9 mouse cellular contexts compared by ENCODE assay signal in genomic region chr4:119121249-119121648, GRCm38 (mm10). TPM values are rescaled to one million over a fixed set of nuclear protein-coding genes. Genes with fewer than 3 reads are reported as not detected.
DNase-seq lines count a peak whose midpoint lies in the region; ATAC-seq lines count a peak whose summit lies in the region.
"Had no signal": no experiment of that assay in that cellular context is flagged by ENCODE, and none has a peak within 500 bp of the region (broad histone marks: within the 10 kb centered on the region; RNA-seq: fewer than 3 reads in every experiment).

No protein-coding gene starts in this region.

- H3K4me2 ChIP-seq in heart, embryonic 11.5 days, result no peak overlapping the region
- no peak overlapping the region for H3K4me2 ChIP-seq in kidney, embryonic 14.5 days (replicated peaks; ENCODE audit: low read depth, low read length)
- no peak overlapping the region for H3K4me2 ChIP-seq in liver, embryonic 16.5 days (ENCODE audit: low read depth, low read length)
- H3K4me2 ChIP-seq: neural tube, embryonic 12.5 days had no signal

- H3K36me3 ChIP-seq in heart, embryonic 11.5 days (ENCODE audit: control insufficient read depth, insufficient read depth, low read length), result peaks cover 22% of the 10 kb centered on the region
- H3K36me3 ChIP-seq in kidney, embryonic 14.5 days (ENCODE audit: control insufficient read depth, insufficient read depth, low read length), result peaks cover 43% of the 10 kb centered on the region
- peaks cover 97% of the 10 kb centered on the region for H3K36me3 ChIP-seq in liver, embryonic 16.5 days (ENCODE audit: control insufficient read depth, insufficient read depth)

- H3K9me3 ChIP-seq in heart, embryonic 11.5 days (replicated peaks; ENCODE audit: control insufficient read depth, low read length), result no peaks in the 10 kb centered on the region
- H3K9me3 ChIP-seq in kidney, embryonic 14.5 days (ENCODE audit: control insufficient read depth, low read length), result no peaks in the 10 kb centered on the region
- no peaks in the 10 kb centered on the region for H3K9me3 ChIP-seq in liver, embryonic 16.5 days (replicated peaks; ENCODE audit: control insufficient read depth, low read length)
- H3K9me3 ChIP-seq: neural tube, embryonic 12.5 days had no signal

- H3K27me3 ChIP-seq in heart, embryonic 11.5 days (ENCODE audit: control insufficient read depth, insufficient read depth, low read length), result no peaks in the 10 kb centered on the region
- no peaks in the 10 kb centered on the region for H3K27me3 ChIP-seq in kidney, embryonic 14.5 days (ENCODE audit: control insufficient read depth, insufficient read depth, low read length)
- no peaks in the 10 kb centered on the region for H3K27me3 ChIP-seq in liver, embryonic 16.5 days (ENCODE audit: control insufficient read depth, insufficient read depth, low read depth, low read length)
- H3K27me3 ChIP-seq: neural tube, embryonic 12.5 days had no signal

- H3K4me1 ChIP-seq in heart, embryonic 11.5 days (ENCODE audit: control insufficient read depth, insufficient read depth, low read length), result peaks cover 90% of the 10 kb centered on the region
- peaks cover 17% of the 10 kb centered on the region for H3K4me1 ChIP-seq in kidney, embryonic 14.5 days (ENCODE audit: control insufficient read depth, insufficient read depth, low read length)
- H3K4me1 ChIP-seq in liver, embryonic 16.5 days (ENCODE audit: control insufficient read depth, low read depth, low read length), result peaks cover 86% of the 10 kb centered on the region

- no peak overlapping the region for H3K4me3 ChIP-seq in heart, embryonic 11.5 days (ENCODE audit: low read depth, low read length)
- no peak overlapping the region for H3K4me3 ChIP-seq in kidney, embryonic 14.5 days (ENCODE audit: low read length)
- no peak overlapping the region for H3K4me3 ChIP-seq in liver, embryonic 16.5 days (ENCODE audit: low read depth, low read length)
- H3K4me3 ChIP-seq: neural tube, embryonic 12.5 days had no signal

- ATAC-seq in heart, embryonic 11.5 days (replicated peaks; ENCODE audit: insufficient number of reproducible peaks, low FRiP score, low TSS enrichment), result no peak
- ATAC-seq in kidney, embryonic 14.5 days (ENCODE audit: low FRiP score, low TSS enrichment), result 0 out of 2 replicates have a peak, but pooled peaks have one; percentile 10
- peak; percentile 38 for ATAC-seq in liver, embryonic 16.5 days (ENCODE audit: low read depth)

- 41% methylated on average over 4 of the region's 4 CpGs for WGBS in heart, embryonic 11.5 days (ENCODE audit: insufficient replicate concordance)
- WGBS in kidney, embryonic 14.5 days, result 52% methylated on average over 4 of the region's 4 CpGs
- WGBS in liver, embryonic 16.5 days (ENCODE audit: insufficient replicate concordance), result 22% methylated on average over 4 of the region's 4 CpGs

- peak; percentile 98 for DNase-seq in heart, adult 11 months
- DNase-seq in WW6 (ENCODE audit: low read depth, low spot score), result peak; percentile 61
- DNase-seq in gastrocnemius, postnatal 25 days, result peak; percentile 33
- DNase-seq in urinary bladder, adult 18-20 months (ENCODE audit: low spot score in 2 of 2), result peak; percentile 81 to 85
- DNase-seq in embryo, embryonic 11 days, result no peak

- H3K9ac ChIP-seq in heart, embryonic 11.5 days (ENCODE audit: low read depth, low read length), result no peak overlapping the region
- no peak overlapping the region for H3K9ac ChIP-seq in kidney, embryonic 14.5 days (ENCODE audit: low read depth, low read length)
- H3K9ac ChIP-seq in liver, embryonic 16.5 days (ENCODE audit: low read depth, low read length), result no peak overlapping the region
- H3K9ac ChIP-seq: neural tube, embryonic 12.5 days had no signal

- no peak overlapping the region; the same call in 1 of the 2 replicates for H3K27ac ChIP-seq in heart, embryonic 11.5 days (ENCODE audit: low read depth, low read length)
- no peak overlapping the region for H3K27ac ChIP-seq in kidney, embryonic 14.5 days (ENCODE audit: low read depth, low read length)
- H3K27ac ChIP-seq in liver, embryonic 16.5 days (ENCODE audit: low read length), result no peak overlapping the region
- H3K27ac ChIP-seq: neural tube, embryonic 12.5 days had no signal

RNA-seq across cellular contexts. Expression of gene Slc2a1, which starts 12.7 kb away (rescaled TPM):
- polyA plus RNA-seq in heart, embryonic 11.5 days (2014; fragmentation: Nextera tagmentation; extraction: Ambion mirVana), result 426 and 446 TPM in 2 replicates
- 1 to 10 TPM; 4.0 to 5.5 TPM for total RNA-seq in gastrocnemius, postnatal 25 days (2021)
- polyA plus RNA-seq in kidney, embryonic 14.5 days (2014; fragmentation: Nextera tagmentation; extraction: Ambion mirVana), result 53.6 and 74.1 TPM in 2 replicates
- 288 and 291 TPM in 2 replicates for polyA plus RNA-seq in liver, embryonic 16.5 days (2015; fragmentation: Nextera tagmentation; extraction: Ambion mirVana)

RNA-seq across cellular contexts. Expression of gene Zfp691, which starts 52.7 kb away (rescaled TPM):
- 10.9 and 13.7 TPM in 2 replicates for polyA plus RNA-seq in heart, embryonic 11.5 days (2014; fragmentation: Nextera tagmentation; extraction: Ambion mirVana)
- total RNA-seq in gastrocnemius, postnatal 25 days (2021), result 10 to 100 TPM; 16.3 to 17.5 TPM
- 10.2 and 11.0 TPM in 2 replicates for polyA plus RNA-seq in kidney, embryonic 14.5 days (2014; fragmentation: Nextera tagmentation; extraction: Ambion mirVana)
- 2.0 and 2.1 TPM in 2 replicates for polyA plus RNA-seq in liver, embryonic 16.5 days (2015; fragmentation: Nextera tagmentation; extraction: Ambion mirVana)
